In genomic region chr11:96967544-96968269, GRCm38 (mm10) we compare ENCODE assay signal across 10 mouse cellular contexts. TPM values are rescaled to one million over a fixed set of nuclear protein-coding genes. Genes with fewer than 3 reads are reported as not detected.
DNase-seq lines count a peak whose midpoint lies in the region; ATAC-seq and TF ChIP-seq lines count a peak whose summit lies in the region.
"Had no signal": no experiment of that assay in that cellular context is flagged by ENCODE, and none has a peak within 500 bp of the region (broad histone marks: within the 10 kb centered on the region; RNA-seq: fewer than 3 reads in every experiment).

No protein-coding gene starts in this region.

- H3K9ac ChIP-seq in hindbrain, embryonic 13.5 days, result peak overlapping the region; percentile 43; the same call in 1 of the 2 replicates
- H3K9ac ChIP-seq in hindbrain, embryonic 14.5 days, result no peak overlapping the region; the same call in 1 of the 2 replicates
- H3K9ac ChIP-seq in liver, embryonic 14.5 days (replicated peaks), result peak overlapping the region; percentile 54
- H3K9ac ChIP-seq: hindbrain, embryonic 15.5 days had no signal

- peaks cover 3% of the 10 kb centered on the region for H3K36me3 ChIP-seq in hindbrain, embryonic 13.5 days
- H3K36me3 ChIP-seq in hindbrain, embryonic 14.5 days (replicated peaks; ENCODE audit: control insufficient read depth, insufficient read depth), result peaks cover 5% of the 10 kb centered on the region
- H3K36me3 ChIP-seq in liver, embryonic 14.5 days (replicated peaks; ENCODE audit: control insufficient read depth, insufficient read depth, low read depth), result peaks cover 21% of the 10 kb centered on the region

- H3K4me3 ChIP-seq in hindbrain, embryonic 13.5 days, result no peak overlapping the region
- no peak overlapping the region for H3K4me3 ChIP-seq in hindbrain, embryonic 14.5 days (replicated peaks; ENCODE audit: low read length)
- H3K4me3 ChIP-seq in liver, embryonic 14.5 days (ENCODE audit: insufficient read depth in 1 of 2, low read depth in 2 of 2, low read length in 2 of 2), result peak overlapping the region; percentile 35 to 47
- H3K4me3 ChIP-seq: hindbrain, embryonic 15.5 days had no signal

- ATAC-seq in hindbrain, embryonic 13.5 days (ENCODE audit: low FRiP score), result no peak
- no peak for ATAC-seq in hindbrain, embryonic 14.5 days (ENCODE audit: low FRiP score)
- peak; percentile 64 for ATAC-seq in activated CD4-positive, CD25-positive, alpha-beta regulatory T cell, adult 4 months
- ATAC-seq in liver, embryonic 14.5 days (ENCODE audit: insufficient read depth), result peak; percentile 14; the same call in 1 of the 2 replicates

- no peak overlapping the region for H3K27ac ChIP-seq in hindbrain, embryonic 13.5 days
- no peak overlapping the region for H3K27ac ChIP-seq in hindbrain, embryonic 14.5 days
- H3K27ac ChIP-seq in liver, embryonic 14.5 days, result peak overlapping the region; percentile 74
- H3K27ac ChIP-seq: hindbrain, embryonic 15.5 days had no signal

- peaks cover 38% of the 10 kb centered on the region for H3K4me1 ChIP-seq in hindbrain, embryonic 13.5 days (replicated peaks)
- H3K4me1 ChIP-seq in hindbrain, embryonic 14.5 days (replicated peaks; ENCODE audit: control insufficient read depth, insufficient read depth, low read length), result peaks cover 11% of the 10 kb centered on the region
- H3K4me1 ChIP-seq in liver, embryonic 14.5 days (replicated peaks; ENCODE audit: control insufficient read depth in 2 of 2, insufficient read depth in 2 of 2, low read length in 1 of 2), result peaks cover 41 to 56% of the 10 kb centered on the region in 2 experiments

- H3K4me2 ChIP-seq in hindbrain, embryonic 13.5 days, result no peak overlapping the region
- H3K4me2 ChIP-seq in hindbrain, embryonic 14.5 days (replicated peaks), result no peak overlapping the region
- peak overlapping the region; percentile 74 for H3K4me2 ChIP-seq in liver, embryonic 14.5 days (ENCODE audit: low read depth)
- H3K4me2 ChIP-seq: hindbrain, embryonic 15.5 days had no signal

- WGBS in hindbrain, embryonic 13.5 days, result 90% methylated on average over 11 of the region's 11 CpGs
- WGBS in hindbrain, embryonic 14.5 days, result 90% methylated on average over 11 of the region's 11 CpGs
- 20% methylated on average over 11 of the region's 11 CpGs for WGBS in liver, embryonic 14.5 days (ENCODE audit: insufficient replicate concordance)

- no peaks in the 10 kb centered on the region for H3K27me3 ChIP-seq in hindbrain, embryonic 13.5 days
- H3K27me3 ChIP-seq in hindbrain, embryonic 14.5 days (ENCODE audit: control insufficient read depth, insufficient read depth, low read length), result no peaks in the 10 kb centered on the region
- H3K27me3 ChIP-seq in liver, embryonic 14.5 days (ENCODE audit: control insufficient read depth, insufficient read depth, low read length), result no peaks in the 10 kb centered on the region
- H3K27me3 ChIP-seq: hindbrain, embryonic 15.5 days had no signal

- DNase-seq in hindbrain, embryonic 14.5 days (ENCODE audit: low spot score), result no peak
- DNase-seq in A20 (ENCODE audit: low read depth, low spot score), result peak; percentile 74
- no peak for DNase-seq in liver, embryonic 14.5 days (ENCODE audit: low read depth in 3 of 3, low spot score in 3 of 3)
- no peak for DNase-seq in adrenal gland, adult 8-10 months
- no peak for DNase-seq in yolk sac, embryonic 10.5 days (ENCODE audit: low spot score)
- DNase-seq in testis, postnatal 14 days (ENCODE audit: low spot score), result no peak
- DNase-seq: right cerebral cortex, postnatal 4 days had no signal

- H3K9me3 ChIP-seq in hindbrain, embryonic 13.5 days, result no peaks in the 10 kb centered on the region
- no peaks in the 10 kb centered on the region for H3K9me3 ChIP-seq in hindbrain, embryonic 14.5 days (ENCODE audit: control insufficient read depth, low read length)
- no peaks in the 10 kb centered on the region for H3K9me3 ChIP-seq in liver, embryonic 14.5 days (ENCODE audit: control insufficient read depth, low read length)
- H3K9me3 ChIP-seq: hindbrain, embryonic 15.5 days had no signal

- no peak for TF ChIP-seq CTCF in liver, embryonic 14.5 days (IDR thresholded peaks at IDR 0.05; ENCODE audit: low read depth)

- TF ChIP-seq EP300 in liver, embryonic 14.5 days (IDR thresholded peaks at IDR 0.05; ENCODE audit: low read depth), result no peak; the same call in none of the 2 replicates

RNA-seq across cellular contexts. Expression of gene Sp2, which starts 15.1 kb away (rescaled TPM):
- 15.9 and 17.2 TPM in 2 replicates for polyA plus RNA-seq in hindbrain, embryonic 13.5 days (2015; fragmentation: Nextera tagmentation; extraction: Ambion mirVana)
- 14.4 and 14.9 TPM in 2 replicates for polyA plus RNA-seq in hindbrain, embryonic 14.5 days (2014; fragmentation: Nextera tagmentation; extraction: Ambion mirVana)
- polyA plus RNA-seq in activated CD4-positive, CD25-positive, alpha-beta regulatory T cell, adult 4 months (2017; shearing (Covaris generic)), result 10 to 100 TPM; 22.5 to 26.6 TPM
- 7.7 and 8.0 TPM in 2 replicates for polyA plus RNA-seq in liver, embryonic 14.5 days (2012; rRNA removed)
- polyA plus RNA-seq in liver, embryonic 14.5 days (2014; fragmentation: Nextera tagmentation; extraction: Ambion mirVana), result 13.7 and 17.1 TPM in 2 replicates
- total RNA-seq in adrenal gland, adult 8-10 months (2022), result 10 to 100 TPM; 13.8 to 21.0 (median 16.4) TPM

RNA-seq across cellular contexts. Expression of gene Pnpo, which starts 23.9 kb away (rescaled TPM):
- 20.5 and 22.6 TPM in 2 replicates for polyA plus RNA-seq in hindbrain, embryonic 13.5 days (2015; fragmentation: Nextera tagmentation; extraction: Ambion mirVana)
- 27.5 and 28.9 TPM in 2 replicates for polyA plus RNA-seq in hindbrain, embryonic 14.5 days (2014; fragmentation: Nextera tagmentation; extraction: Ambion mirVana)
- polyA plus RNA-seq in activated CD4-positive, CD25-positive, alpha-beta regulatory T cell, adult 4 months (2017; shearing (Covaris generic)), result 10 to 100 TPM; 25.6 to 33.4 TPM
- 315 and 355 TPM in 2 replicates for polyA plus RNA-seq in liver, embryonic 14.5 days (2012; rRNA removed)
- polyA plus RNA-seq in liver, embryonic 14.5 days (2014; fragmentation: Nextera tagmentation; extraction: Ambion mirVana), result 564 and 592 TPM in 2 replicates
- total RNA-seq in adrenal gland, adult 8-10 months (2022), result 10 to 100 TPM; 34.5 to 43.3 (median 39.4) TPM

RNA-seq across cellular contexts. Expression of gene Prr15l, which starts 39.8 kb away (rescaled TPM):
- polyA plus RNA-seq in hindbrain, embryonic 13.5 days (2015; fragmentation: Nextera tagmentation; extraction: Ambion mirVana), result 0.29 and 0.43 TPM in 2 replicates
- 0.16 TPM in 2 replicates for polyA plus RNA-seq in hindbrain, embryonic 14.5 days (2014; fragmentation: Nextera tagmentation; extraction: Ambion mirVana)
- under 1 TPM in 1 of 2 experiments, not detected in 1; 0.15 TPM for polyA plus RNA-seq in activated CD4-positive, CD25-positive, alpha-beta regulatory T cell, adult 4 months (2017; shearing (Covaris generic))
- polyA plus RNA-seq in liver, embryonic 14.5 days (2012; rRNA removed), result 2.8 and 3.3 TPM in 2 replicates
- polyA plus RNA-seq in liver, embryonic 14.5 days (2014; fragmentation: Nextera tagmentation; extraction: Ambion mirVana), result 4.9 and 8.5 TPM in 2 replicates
- under 1 TPM in 3 of 4 experiments, not detected in 1; 0.28 to 0.70 (median 0.32) TPM for total RNA-seq in adrenal gland, adult 8-10 months (2022)

RNA-seq across cellular contexts. Expression of gene Sp6, which starts 45.5 kb away (rescaled TPM):
- polyA plus RNA-seq in hindbrain, embryonic 13.5 days (2015; fragmentation: Nextera tagmentation; extraction: Ambion mirVana), result 0.10 and 0.29 TPM in 2 replicates
- 0.09 and 0.16 TPM in 2 replicates for polyA plus RNA-seq in hindbrain, embryonic 14.5 days (2014; fragmentation: Nextera tagmentation; extraction: Ambion mirVana)
- not detected for polyA plus RNA-seq in activated CD4-positive, CD25-positive, alpha-beta regulatory T cell, adult 4 months (2017; shearing (Covaris generic))
- polyA plus RNA-seq in liver, embryonic 14.5 days (2012; rRNA removed), result 0.02 and 0.06 TPM in 2 replicates
- polyA plus RNA-seq in liver, embryonic 14.5 days (2014; fragmentation: Nextera tagmentation; extraction: Ambion mirVana), result not detected in 2 replicates
- under 1 TPM; 0.28 to 0.94 (median 0.61) TPM for total RNA-seq in adrenal gland, adult 8-10 months (2022)

RNA-seq across cellular contexts. Expression of gene Cdk5rap3, which starts 51.4 kb away (rescaled TPM):
- polyA plus RNA-seq in hindbrain, embryonic 13.5 days (2015; fragmentation: Nextera tagmentation; extraction: Ambion mirVana), result 92.9 and 100 TPM in 2 replicates
- 74.0 and 77.8 TPM in 2 replicates for polyA plus RNA-seq in hindbrain, embryonic 14.5 days (2014; fragmentation: Nextera tagmentation; extraction: Ambion mirVana)
- 10 to 100 TPM; 86.7 to 92.1 TPM for polyA plus RNA-seq in activated CD4-positive, CD25-positive, alpha-beta regulatory T cell, adult 4 months (2017; shearing (Covaris generic))
- 14.2 and 20.1 TPM in 2 replicates for polyA plus RNA-seq in liver, embryonic 14.5 days (2012; rRNA removed)
- 34.1 and 36.4 TPM in 2 replicates for polyA plus RNA-seq in liver, embryonic 14.5 days (2014; fragmentation: Nextera tagmentation; extraction: Ambion mirVana)
- total RNA-seq in adrenal gland, adult 8-10 months (2022), result 10 to 100 TPM; 55.2 to 82.1 (median 71.5) TPM

Comparison
In these comparisons a context has a peak if more than half of its experiments do, and no peak if none do; other contexts are left out.
1. ATAC-seq: peak in activated CD4-positive, CD25-positive, alpha-beta regulatory T cell, adult 4 months (single experiment) and liver, embryonic 14.5 days (single experiment); none in hindbrain, embryonic 13.5 days (single experiment) and hindbrain, embryonic 14.5 days (single experiment).
2. H3K4me3 ChIP-seq: peak in liver, embryonic 14.5 days (2 of 2); none in hindbrain, embryonic 13.5 days (single experiment) and hindbrain, embryonic 14.5 days (single experiment).
3. RNA of gene Pnpo, which starts 23.9 kb away (polyA plus RNA-seq): 315 to 592 TPM in liver, embryonic 14.5 days; 25.6 to 33.4 TPM in activated CD4-positive, CD25-positive, alpha-beta regulatory T cell, adult 4 months, 27.5 to 28.9 TPM in hindbrain, embryonic 14.5 days and 20.5 to 22.6 TPM in hindbrain, embryonic 13.5 days; every median in the first group is over 4 times any median in the second.